Mouse (Mus musculus): Measurements from ENCODE around the gene Srp72.

Srp72 gene

DNA sequence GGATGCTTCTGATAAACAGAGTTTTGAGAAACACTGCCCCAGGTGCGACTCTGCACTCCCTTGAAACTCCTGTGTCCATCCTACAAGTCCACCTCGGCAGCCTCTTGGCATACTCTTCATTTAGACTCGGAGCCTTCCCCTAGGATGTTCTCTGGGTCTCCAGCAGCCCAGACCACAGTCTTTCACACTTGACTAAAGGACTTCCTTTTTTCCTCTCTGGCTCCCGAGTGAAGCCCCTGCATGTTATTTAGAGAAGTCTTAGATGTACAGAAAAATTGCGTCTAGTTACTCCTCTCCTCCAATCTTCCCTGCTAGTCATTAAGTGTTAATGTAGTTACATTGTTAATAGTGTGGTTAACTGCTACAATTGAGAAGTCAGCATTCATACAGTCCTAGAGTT is 69.9 kb downstream of the Srp72 start:
- CTCF ChIA-PET, result no interaction called here

Data from spleen, embryonic (tissue).